Mouse (Mus musculus): ENCODE results near the gene Fah. TPM values are rescaled to one million over a fixed set of nuclear protein-coding genes. Genes with fewer than 3 reads are reported as not detected.

Gene Fah
- 2.8 and 4.2 TPM in 2 replicates for polyA plus RNA-seq (2016; fragmentation: Nextera tagmentation; extraction: Ambion mirVana)

GRCm38 (mm10) chr7:84606293-84606749 lies at the start of gene Fah:
TSS of gene Fah (minus strand) at chr7:84606722.
- Histone ChIP-seq H3K4me1 (peaks cover 8% of the 10 kb centered on the region; the same call in 1 of the 2 replicates), H3K27me3 (replicated peaks) (no peaks in the 10 kb centered on the region), H3K9ac (peak within 1 kb of the TSS; percentile 55), H3K9me3 (no peaks in the 10 kb centered on the region), H3K4me3 (peak within 1 kb of the TSS; percentile 48), H3K36me3 (no peaks in the 10 kb centered on the region), H3K4me2 (replicated peaks) (peak within 1 kb of the TSS; percentile 94), H3K27ac (no peak within 1 kb of the TSS)
- under 1% methylated on average over 10 of the region's 10 CpGs for WGBS
- peak; percentile 65 for ATAC-seq (ENCODE audit: low FRiP score, low read depth)

- no peaks in the 10 kb centered on the region for H3K27me3 ChIP-seq (replicated peaks)
- WGBS: 91% methylated on average over 2 of the region's 2 CpGs
- no peak overlapping the region for H3K9ac ChIP-seq
- H3K4me2 ChIP-seq (replicated peaks): no peak overlapping the region
- H3K4me3 ChIP-seq: no peak overlapping the region
- no peak for ATAC-seq (ENCODE audit: low FRiP score, low read depth)
- no peak overlapping the region for H3K27ac ChIP-seq
- no peaks in the 10 kb centered on the region for H3K36me3 ChIP-seq
- no peaks in the 10 kb centered on the region for H3K4me1 ChIP-seq
- no peaks in the 10 kb centered on the region for H3K9me3 ChIP-seq
Measured at GRCm38 (mm10) chr7:84652740-84653139, 46.2 kb upstream of the Fah start.

- Histone ChIP-seq H3K4me1 (no peaks in the 10 kb centered on the region), H3K36me3 (no peaks in the 10 kb centered on the region), H3K27me3 (replicated peaks) (no peaks in the 10 kb centered on the region), H3K9ac (no peak overlapping the region), H3K9me3 (no peaks in the 10 kb centered on the region), H3K27ac (no peak overlapping the region), H3K4me2 (replicated peaks) (no peak overlapping the region), H3K4me3 (no peak overlapping the region)
- 84% methylated on average over 2 of the region's 2 CpGs for WGBS
- no peak for ATAC-seq (ENCODE audit: low FRiP score, low read depth)
Measured at GRCm38 (mm10) chr7:84651987-84652321, 45.4 kb upstream of the Fah start.

GRCm38 (mm10) chr7:84651303-84651986 lies 44.9 kb upstream of the Fah start:
- Histone ChIP-seq H3K9me3 (no peaks in the 10 kb centered on the region), H3K36me3 (no peaks in the 10 kb centered on the region), H3K9ac (no peak overlapping the region), H3K27ac (no peak overlapping the region), H3K27me3 (replicated peaks) (no peaks in the 10 kb centered on the region), H3K4me1 (no peaks in the 10 kb centered on the region), H3K4me2 (replicated peaks) (no peak overlapping the region), H3K4me3 (no peak overlapping the region)
- 95% methylated on average over 4 of the region's 4 CpGs for WGBS
- no peak for ATAC-seq (ENCODE audit: low FRiP score, low read depth)

- Histone ChIP-seq H3K4me2 (replicated peaks) (no peak overlapping the region), H3K4me3 (no peak overlapping the region), H3K9ac (no peak overlapping the region), H3K4me1 (no peaks in the 10 kb centered on the region), H3K9me3 (no peaks in the 10 kb centered on the region), H3K27me3 (replicated peaks) (no peaks in the 10 kb centered on the region), H3K27ac (no peak overlapping the region), H3K36me3 (no peaks in the 10 kb centered on the region)
- 92% methylated on average over 2 of the region's 2 CpGs for WGBS
- no peak for ATAC-seq (ENCODE audit: low FRiP score, low read depth)
Measured at GRCm38 (mm10) chr7:84649016-84649415, 42.5 kb upstream of the Fah start.

- Histone ChIP-seq H3K4me2 (replicated peaks) (no peak overlapping the region), H3K27me3 (replicated peaks) (no peaks in the 10 kb centered on the region), H3K4me3 (no peak overlapping the region), H3K9ac (no peak overlapping the region), H3K36me3 (no peaks in the 10 kb centered on the region), H3K4me1 (no peaks in the 10 kb centered on the region), H3K9me3 (no peaks in the 10 kb centered on the region), H3K27ac (no peak overlapping the region)
- 63% methylated on average over 1 of the region's 1 CpGs for WGBS
- no peak for ATAC-seq (ENCODE audit: low FRiP score, low read depth)
Measured at GRCm38 (mm10) chr7:84646256-84646655, 39.7 kb upstream of the Fah start.

- no peak overlapping the region for H3K4me2 ChIP-seq (replicated peaks)
- H3K9ac ChIP-seq: no peak overlapping the region
- 93% methylated on average over 6 of the region's 6 CpGs for WGBS
- no peaks in the 10 kb centered on the region for H3K4me1 ChIP-seq
- H3K36me3 ChIP-seq: no peaks in the 10 kb centered on the region
- no peaks in the 10 kb centered on the region for H3K27me3 ChIP-seq (replicated peaks)
- no peak overlapping the region for H3K4me3 ChIP-seq
- no peak for ATAC-seq (ENCODE audit: low FRiP score, low read depth)
- no peaks in the 10 kb centered on the region for H3K9me3 ChIP-seq
- no peak overlapping the region for H3K27ac ChIP-seq
Measured at GRCm38 (mm10) chr7:84643270-84643998, 36.9 kb upstream of the Fah start.

GRCm38 (mm10) chr7:84642159-84642928 lies 35.8 kb upstream of the Fah start:
- WGBS: 87% methylated on average over 6 of the region's 6 CpGs
- H3K36me3 ChIP-seq: no peaks in the 10 kb centered on the region
- no peak overlapping the region for H3K9ac ChIP-seq
- no peak overlapping the region for H3K4me3 ChIP-seq
- H3K9me3 ChIP-seq: no peaks in the 10 kb centered on the region
- ATAC-seq (ENCODE audit: low FRiP score, low read depth): no peak
- no peaks in the 10 kb centered on the region for H3K4me1 ChIP-seq
- H3K27me3 ChIP-seq (replicated peaks): no peaks in the 10 kb centered on the region
- H3K4me2 ChIP-seq (replicated peaks): no peak overlapping the region
- H3K27ac ChIP-seq: no peak overlapping the region

GRCm38 (mm10) chr7:84636939-84637338 lies 30.4 kb upstream of the Fah start:
- Histone ChIP-seq H3K9ac (no peak overlapping the region), H3K9me3 (no peaks in the 10 kb centered on the region)

GRCm38 (mm10) chr7:84631878-84632277 lies 25.4 kb upstream of the Fah start:
- no peaks in the 10 kb centered on the region for H3K4me1 ChIP-seq
- no peak for ATAC-seq (ENCODE audit: low FRiP score, low read depth)
- H3K9me3 ChIP-seq: no peaks in the 10 kb centered on the region

More at GRCm38 (mm10) chr7:84636939-84637338, 30.4 kb upstream of the Fah start:
- no peak for ATAC-seq (ENCODE audit: low FRiP score, low read depth)
- no peak overlapping the region for H3K4me2 ChIP-seq (replicated peaks)
- H3K27me3 ChIP-seq (replicated peaks): no peaks in the 10 kb centered on the region
- H3K36me3 ChIP-seq: peaks cover 9% of the 10 kb centered on the region
- no peak overlapping the region for H3K27ac ChIP-seq
- H3K4me3 ChIP-seq: no peak overlapping the region
- H3K4me1 ChIP-seq: no peaks in the 10 kb centered on the region

GRCm38 (mm10) chr7:84623718-84624117 lies 17.2 kb upstream of the Fah start:
- H3K9me3 ChIP-seq: no peaks in the 10 kb centered on the region
- H3K4me3 ChIP-seq: no peak overlapping the region
- ATAC-seq (ENCODE audit: low FRiP score, low read depth): no peak
- no peak overlapping the region for H3K27ac ChIP-seq
- no peaks in the 10 kb centered on the region for H3K4me1 ChIP-seq
- H3K9ac ChIP-seq: no peak overlapping the region
- 98% methylated on average over 4 of the region's 4 CpGs for WGBS
- no peaks in the 10 kb centered on the region for H3K27me3 ChIP-seq (replicated peaks)
- H3K4me2 ChIP-seq (replicated peaks): no peak overlapping the region
- H3K36me3 ChIP-seq: peaks cover 13% of the 10 kb centered on the region

More at GRCm38 (mm10) chr7:84631878-84632277, 25.4 kb upstream of the Fah start:
- Histone ChIP-seq H3K27ac (no peak overlapping the region), H3K4me2 (replicated peaks) (no peak overlapping the region), H3K36me3 (peaks cover 22% of the 10 kb centered on the region), H3K27me3 (replicated peaks) (no peaks in the 10 kb centered on the region), H3K9ac (no peak overlapping the region), H3K4me3 (no peak overlapping the region)
- 89% methylated on average over 3 of the region's 3 CpGs for WGBS

GRCm38 (mm10) chr7:84620956-84621355 lies 14.4 kb upstream of the Fah start:
- 96% methylated on average over 3 of the region's 3 CpGs for WGBS
- no peaks in the 10 kb centered on the region for H3K4me1 ChIP-seq

More at GRCm38 (mm10) chr7:84620956-84621355, 14.4 kb upstream of the Fah start:
- Histone ChIP-seq H3K36me3 (peaks cover 19% of the 10 kb centered on the region), H3K9ac (no peak overlapping the region), H3K27ac (no peak overlapping the region), H3K4me3 (no peak overlapping the region), H3K4me2 (replicated peaks) (no peak overlapping the region), H3K9me3 (no peaks in the 10 kb centered on the region), H3K27me3 (replicated peaks) (no peaks in the 10 kb centered on the region)
- ATAC-seq (ENCODE audit: low FRiP score, low read depth): no peak

All from neural tube, embryonic 12.5 days (tissue).